Mouse (Mus musculus): ENCODE results near the gene Nos1ap.

- TF ChIP-seq CTCF (IDR thresholded peaks at IDR 0.05; ENCODE audit: borderline replicate concordance, insufficient read depth, low read depth, low read length), result no peak
- TF ChIP-seq POLR2A (IDR thresholded peaks at IDR 0.05; ENCODE audit: borderline replicate concordance, insufficient read depth, low read length), result no peak
Observed at GRCm38 (mm10) chr1:170406921-170407320, 182.7 kb downstream of the Nos1ap start.

Measured in cerebellum, adult 2 months (tissue).